Mouse (Mus musculus): ENCODE data around the gene Cd36. TPM values are rescaled to one million over a fixed set of nuclear protein-coding genes. Genes with fewer than 3 reads are reported as not detected.

The Cd36 gene
- polyA plus RNA-seq, 1 experiment: 7.7 TPM

DNA sequence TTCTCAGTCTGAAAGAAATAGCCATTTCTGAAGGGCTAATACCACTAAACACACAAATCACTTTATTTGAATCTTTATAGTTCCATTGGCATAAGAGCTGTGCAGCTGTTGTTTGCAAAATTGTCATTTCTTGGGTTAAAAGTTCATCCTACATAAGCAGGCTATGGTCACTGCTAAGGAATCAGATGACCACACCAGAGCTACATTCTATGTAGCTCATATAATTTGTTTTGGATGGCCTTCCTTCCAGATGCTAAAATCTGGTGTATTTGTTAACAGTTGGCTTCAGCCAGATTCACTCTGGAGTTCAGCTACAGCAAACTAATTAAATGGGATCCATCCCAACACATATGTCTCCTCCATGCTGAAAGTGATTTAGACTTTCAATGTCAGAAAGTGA, 142.1 kb downstream of the Cd36 start:
- no peak overlapping the region for H3ac ChIP-seq (ENCODE audit: control insufficient read depth, insufficient read length)
- TF ChIP-seq MYOD1 (IDR thresholded peaks at IDR 0.05; ENCODE audit: control insufficient read depth in 1 of 3, insufficient read length in 2 of 3, low read depth in 2 of 3): peak in 1 of 3 experiments; percentile 44
- no peak for TF ChIP-seq POLR2AphosphoS2 (IDR thresholded peaks at IDR 0.05; ENCODE audit: insufficient read length, low read depth)
- no peak for TF ChIP-seq MAX (IDR thresholded peaks at IDR 0.05; ENCODE audit: low read depth)
- no peak for TF ChIP-seq SRF (IDR thresholded peaks at IDR 0.05; ENCODE audit: control insufficient read depth, insufficient read length, low read depth)
- no peaks in the 10 kb centered on the region for H3K36me3 ChIP-seq (ENCODE audit: control insufficient read depth, insufficient read depth)
- no peak overlapping the region for H3K4me3 ChIP-seq
- no peaks in the 10 kb centered on the region for H3K79me2 ChIP-seq (ENCODE audit: control insufficient read depth, insufficient read depth)
- H3K27me3 ChIP-seq (ENCODE audit: control insufficient read depth, insufficient read depth, insufficient read length): no peaks in the 10 kb centered on the region
- H3K4me2 ChIP-seq (ENCODE audit: low read depth): peak overlapping the region; percentile 34

DNA sequence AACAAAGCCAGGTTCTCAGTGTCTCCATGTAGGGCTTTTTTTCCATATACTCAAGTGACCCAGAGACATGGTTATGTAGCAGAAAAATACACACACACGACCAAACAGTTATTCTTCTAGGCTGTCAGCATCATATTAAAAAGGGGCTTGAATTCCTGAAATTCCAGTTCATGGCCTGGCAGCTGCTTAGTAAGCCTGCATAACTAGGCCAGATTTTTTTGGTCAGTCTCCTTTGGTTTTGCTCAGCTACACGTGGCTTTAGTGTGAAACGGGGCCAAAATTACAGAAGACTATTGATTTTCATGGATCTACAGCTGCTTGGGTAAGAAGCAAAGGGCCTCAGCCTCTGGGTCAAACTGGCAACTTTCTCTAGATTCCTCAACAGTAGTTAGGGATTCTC, 148.8 kb downstream of the Cd36 start:
- Histone ChIP-seq H3K27me3 (ENCODE audit: control insufficient read depth, insufficient read depth, insufficient read length) (no peaks in the 10 kb centered on the region), H3ac (ENCODE audit: control insufficient read depth, insufficient read length) (no peak overlapping the region), H3K4me3 (no peak overlapping the region), H3K79me2 (ENCODE audit: control insufficient read depth, insufficient read depth) (no peaks in the 10 kb centered on the region), H3K4me2 (ENCODE audit: low read depth) (no peak overlapping the region), H3K36me3 (ENCODE audit: control insufficient read depth, insufficient read depth) (no peaks in the 10 kb centered on the region)
- TF ChIP-seq REST (IDR thresholded peaks at IDR 0.05; ENCODE audit: insufficient read depth, insufficient read length) (no peak), SRF (IDR thresholded peaks at IDR 0.05; ENCODE audit: control insufficient read depth, insufficient read length, low read depth) (no peak), TCF3 (IDR thresholded peaks at IDR 0.05; ENCODE audit: insufficient read length, low read depth) (no peak), POLR2AphosphoS2 (IDR thresholded peaks at IDR 0.05; ENCODE audit: insufficient read length, low read depth) (no peak), MYOG (IDR thresholded peaks at IDR 0.05; ENCODE audit: control insufficient read depth in 1 of 3, insufficient read depth in 1 of 3, insufficient read length in 2 of 3, low read depth in 2 of 3) (no peak), E2F4 (IDR thresholded peaks at IDR 0.05; ENCODE audit: insufficient read depth) (no peak), TCF12 (IDR thresholded peaks at IDR 0.05; ENCODE audit: insufficient read depth, poor library complexity, severe bottlenecking) (peak; percentile 33), POLR2A (IDR thresholded peaks at IDR 0.05; ENCODE audit: insufficient read length, low read depth) (no peak), MYOD1 (IDR thresholded peaks at IDR 0.05; ENCODE audit: control insufficient read depth in 1 of 3, insufficient read length in 2 of 3, low read depth in 2 of 3) (peak in 1 of 3 experiments; percentile 25), MAX (IDR thresholded peaks at IDR 0.05; ENCODE audit: low read depth) (no peak), USF1 (IDR thresholded peaks at IDR 0.05; ENCODE audit: low read depth) (peak; percentile 42), CEBPB (IDR thresholded peaks at IDR 0.05; ENCODE audit: insufficient read depth, poor library complexity, severe bottlenecking) (no peak)

Other genes with a start within 250 kb of the Cd36 start
- not detected for gene Gnat3, start 73.7 kb upstream of the Cd36 start, polyA plus RNA-seq (2012; fragmentation: generic; extraction: Trizol)

Measured in myocyte (in vitro differentiated cells).